Mouse (Mus musculus): Measurements from ENCODE around the gene Uts2b.
"Not testable (repeated sequence)": the region's sequence is repeated elsewhere in the genome, so short reads cannot be mapped to it uniquely, and the experiment has no call there.

The Uts2b gene

GRCm38 (mm10) chr16:27374139-27374538, 4.1 kb upstream of the Uts2b start:
- DNase-seq = no peak

- no peak for DNase-seq
Observed at GRCm38 (mm10) chr16:27370700-27371099, 661 bp upstream of the Uts2b start.

- DNase-seq = no peak
Observed at GRCm38 (mm10) chr16:27360059-27360458, 10.0 kb downstream of the Uts2b start.

- no peak for DNase-seq
Observed at GRCm38 (mm10) chr16:27354464-27354863, 15.6 kb downstream of the Uts2b start.

DNA sequence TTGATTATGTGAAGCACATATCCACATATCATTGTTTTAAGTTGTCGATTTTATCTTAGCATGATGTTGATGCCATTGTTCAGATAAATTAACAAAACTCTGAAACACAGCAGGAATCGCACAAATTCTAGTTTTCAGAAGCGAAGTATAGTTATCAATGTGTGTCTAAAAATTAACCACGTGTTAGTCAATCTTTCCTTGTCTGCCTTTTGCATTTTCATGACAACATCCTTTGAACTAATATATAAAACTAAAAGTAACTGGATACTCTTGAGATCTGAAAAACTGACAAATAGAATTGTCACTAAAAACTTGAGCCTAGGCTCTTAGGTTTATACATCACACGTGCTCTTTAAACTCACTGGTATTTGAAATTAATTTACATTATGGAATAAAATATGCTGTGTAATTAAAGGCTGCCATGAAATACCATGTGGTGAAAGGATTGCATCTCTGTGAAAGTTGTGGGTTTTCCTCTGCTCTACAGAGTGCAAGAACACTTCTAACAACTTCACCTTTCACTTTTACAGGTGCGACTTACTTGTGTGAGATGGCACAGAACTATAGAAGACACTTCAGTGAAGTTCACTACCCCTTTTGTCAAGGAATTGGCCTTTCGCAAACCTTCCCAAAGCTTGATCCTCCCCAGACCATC, 20.0 kb downstream of the Uts2b start:
- DNase-seq = no peak

DNA sequence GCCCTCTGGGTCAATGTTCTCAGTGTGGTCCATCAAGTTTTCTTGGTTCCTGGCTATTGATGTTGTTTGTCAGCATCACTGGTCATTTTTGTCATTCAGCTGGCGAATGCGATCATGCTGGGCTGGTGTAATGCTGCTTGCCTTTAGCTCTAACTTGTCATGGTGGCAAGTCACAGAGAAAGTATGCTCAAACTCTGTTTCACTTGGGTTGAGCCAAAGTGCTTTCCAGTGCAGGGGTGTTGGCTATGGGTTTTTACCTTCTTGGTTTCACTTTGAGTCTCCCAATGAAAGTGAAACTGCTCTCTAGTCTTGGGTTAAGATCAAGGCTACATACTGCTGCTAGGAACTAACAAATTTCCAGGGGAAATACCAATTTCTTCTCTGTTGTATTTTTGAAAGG, 20.8 kb downstream of the Uts2b start:
- DNase-seq = no peak

DNA sequence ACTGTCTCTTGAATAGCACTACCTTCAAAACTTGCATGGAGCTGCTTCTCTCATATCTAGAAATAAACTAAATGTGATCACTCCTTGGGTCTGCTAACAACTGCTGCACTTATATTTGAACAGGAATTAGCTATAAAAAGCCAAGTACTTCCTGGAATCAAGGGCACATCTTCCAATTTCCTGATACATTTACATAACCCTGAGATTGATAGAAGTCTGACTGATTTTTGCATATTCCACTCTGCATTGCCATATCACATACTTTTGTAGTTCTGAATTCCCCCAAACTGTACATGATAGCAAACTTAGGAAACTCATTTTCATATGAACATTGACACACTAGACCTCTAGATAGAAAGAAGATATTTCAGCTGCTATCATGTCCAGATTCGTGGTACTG, 21.7 kb downstream of the Uts2b start:
- DNase-seq = no peak

DNA sequence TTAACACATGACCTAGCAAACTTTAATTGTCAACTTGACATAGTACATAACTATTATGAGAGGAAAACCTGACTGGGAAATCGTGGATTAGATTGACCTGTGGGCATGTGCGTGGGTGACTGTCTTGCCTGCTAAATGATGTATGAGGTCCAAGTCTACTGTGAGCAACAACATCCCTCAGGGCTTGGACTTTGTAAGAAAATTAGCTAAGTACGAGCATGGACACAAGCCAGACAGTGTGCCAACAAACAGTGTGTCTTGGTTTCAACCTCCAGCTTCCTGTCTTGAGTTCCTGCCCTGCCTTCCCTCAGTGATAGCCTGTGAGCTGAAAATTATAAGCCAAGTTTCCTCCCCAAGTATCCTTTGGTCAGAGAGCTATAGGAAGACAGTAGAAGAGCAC, 22.5 kb downstream of the Uts2b start:
- peak; percentile 24 for DNase-seq

GRCm38 (mm10) chr16:27326463-27326862, 43.6 kb downstream of the Uts2b start:
- DNase-seq = no peak

GRCm38 (mm10) chr16:27322047-27322446, 48.0 kb downstream of the Uts2b start:
- no peak for DNase-seq

GRCm38 (mm10) chr16:27319099-27319498, 50.9 kb downstream of the Uts2b start:
- DNase-seq = no peak

DNA sequence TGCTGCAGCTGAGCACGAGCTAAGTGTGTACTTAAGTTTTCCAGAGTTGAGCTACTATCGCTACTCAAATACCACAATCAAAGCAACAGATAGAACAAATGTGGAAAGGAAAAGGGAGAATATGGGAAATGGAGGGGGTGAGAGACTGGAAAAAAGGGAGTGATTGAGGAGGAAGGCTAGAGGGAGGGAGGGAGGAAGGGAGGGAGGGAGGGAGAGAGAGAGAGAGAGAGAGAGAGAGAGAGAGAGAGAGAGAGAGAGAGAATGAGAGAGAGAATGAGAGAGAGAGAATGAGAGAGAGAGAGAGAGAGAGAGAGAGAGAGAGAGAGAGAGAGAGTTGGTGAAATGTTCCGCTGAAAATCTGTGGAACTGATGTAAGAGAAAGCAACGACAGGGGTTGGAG, 62.9 kb downstream of the Uts2b start, which contains the start of gene Ostn:
Gene Ostn, plus strand, starts transcription at position 301 of the 400 bp plus-strand sequence.
- not testable (repeated sequence) for DNase-seq
